Mouse (Mus musculus) embryonic facial prominence, embryonic 10.5 days (tissue): Measurements from ENCODE around the gene Ndufb10. TPM values are rescaled to one million over a fixed set of nuclear protein-coding genes. Genes with fewer than 3 reads are reported as not detected.
A peak's percentile ranks its signal among the peaks of the same experiment; 100 is the strongest.
"Not testable (repeated sequence)": the region's sequence is repeated elsewhere in the genome, so short reads cannot be mapped to it uniquely, and the experiment has no call there.

ENCODE experiments used
- DNase-seq: peaks from one replicate; pipeline ENCODE4 v3.0.0-alpha.2; 2017; ENCODE audit warnings: low spot score
- H3K27ac ChIP-seq: fragments of 300-500 bp; sonication (generic); replicated peaks from 2 replicates; pipeline ENCODE4 v1.5.1; 2016; ENCODE audit warnings: mild to moderate bottlenecking
- H3K27me3 ChIP-seq: fragments of 300-500 bp; sonication (generic); replicated peaks from 2 replicates; pipeline ENCODE4 v1.6.1; 2016; ENCODE audit warnings: low read depth, mild to moderate bottlenecking; ENCODE audit not compliant: poor library complexity, severe bottlenecking
- H3K36me3 ChIP-seq: fragments of 300-500 bp; sonication (generic); replicated peaks from 2 replicates; pipeline ENCODE4 v1.6.1; 2016; ENCODE audit warnings: mild to moderate bottlenecking, moderate library complexity
- H3K4me1 ChIP-seq: fragments of 300-500 bp; sonication (generic); 2 replicates; pipeline ENCODE4 v1.6.1; 2016
- H3K4me3 ChIP-seq: fragments of 300-500 bp; sonication (generic); 2 replicates; pipeline ENCODE4 v1.5.1; 2016; ENCODE audit warnings: mild to moderate bottlenecking, moderate library complexity
- H3K9me3 ChIP-seq: fragments of 300-500 bp; sonication (generic); 2 replicates; pipeline ENCODE4 v1.6.1; 2016; ENCODE audit warnings: mild to moderate bottlenecking
- WGBS: fragments of 180-500 bp; shearing (Covaris S2); methylation state at CpG from one replicate; pipeline ENCODE4 v1.1.7; 2016; 5-methylcytosine and 5-hydroxymethylcytosine counted together
- polyA plus RNA-seq: library from polyadenylated mRNA; unstranded; fragments of >200 nt; fragmentation: Nextera tagmentation; extraction: Ambion mirVana; gene quantifications from 2 replicates; pipeline ENCODE4 v1.2.1, GENCODE M21; 2016

The Ndufb10 gene
- polyA plus RNA-seq, 1 experiment from 2014 or later, result 199 TPM

DNA sequence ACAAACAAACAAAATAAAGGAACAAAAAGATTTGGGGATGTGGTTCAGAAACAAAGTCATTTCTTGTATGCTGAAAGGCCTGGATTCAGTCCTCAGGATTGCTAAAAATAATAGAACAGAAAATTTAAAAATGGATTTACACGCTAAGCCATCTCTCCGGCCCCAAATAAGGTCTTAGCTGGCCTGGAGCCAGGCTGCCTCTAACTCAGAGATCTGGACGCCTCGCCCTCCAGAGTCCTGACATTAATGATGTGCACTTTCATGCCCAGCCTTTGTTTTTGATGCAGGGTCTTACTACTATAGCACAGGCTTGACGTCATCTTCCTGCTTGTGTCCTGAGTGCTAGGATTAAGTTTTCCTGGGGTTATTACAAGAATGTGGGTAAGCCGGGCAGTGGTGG, 4.8 kb upstream of the Ndufb10 start:
- peaks cover 5% of the 10 kb centered on the region for H3K4me1 ChIP-seq
- no peak overlapping the region for H3K4me3 ChIP-seq
- no peak for DNase-seq
- no peaks in the 10 kb centered on the region for H3K9me3 ChIP-seq
- H3K36me3 ChIP-seq, result no peaks in the 10 kb centered on the region
- 90% methylated on average over 6 of the region's 6 CpGs for WGBS
- H3K27me3 ChIP-seq, result peaks cover 15% of the 10 kb centered on the region; the same call in 1 of the 2 replicates
- no peak overlapping the region for H3K27ac ChIP-seq

DNA sequence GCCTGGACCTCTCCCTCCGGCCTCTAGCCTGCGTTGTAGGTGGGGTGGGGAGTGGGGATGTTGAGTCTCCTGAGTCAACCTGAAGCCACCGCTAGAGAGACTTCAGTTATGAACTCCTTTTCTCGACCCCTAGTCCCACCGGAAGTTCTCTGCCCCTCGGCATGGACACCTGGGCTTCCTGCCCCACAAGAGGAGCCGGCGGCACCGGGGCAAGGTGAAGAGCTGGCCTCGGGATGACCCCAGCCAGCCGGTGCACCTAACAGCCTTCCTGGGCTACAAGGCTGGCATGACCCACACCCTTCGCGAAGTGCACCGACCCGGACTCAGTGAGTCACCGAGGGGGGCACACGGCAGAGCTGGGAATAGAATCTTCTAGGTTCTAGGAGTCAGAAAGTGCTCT, 3.9 kb upstream of the Ndufb10 start:
- 74% methylated on average over 17 of the region's 17 CpGs for WGBS
- Histone ChIP-seq H3K4me3 (no peak overlapping the region), H3K9me3 (no peaks in the 10 kb centered on the region), H3K4me1 (peaks cover 12% of the 10 kb centered on the region), H3K27me3 (0 out of 2 replicates have a peak, but pooled peaks cover 9% of the 10 kb centered on the region), H3K27ac (no peak overlapping the region), H3K36me3 (no peaks in the 10 kb centered on the region)
- DNase-seq, result no peak

DNA sequence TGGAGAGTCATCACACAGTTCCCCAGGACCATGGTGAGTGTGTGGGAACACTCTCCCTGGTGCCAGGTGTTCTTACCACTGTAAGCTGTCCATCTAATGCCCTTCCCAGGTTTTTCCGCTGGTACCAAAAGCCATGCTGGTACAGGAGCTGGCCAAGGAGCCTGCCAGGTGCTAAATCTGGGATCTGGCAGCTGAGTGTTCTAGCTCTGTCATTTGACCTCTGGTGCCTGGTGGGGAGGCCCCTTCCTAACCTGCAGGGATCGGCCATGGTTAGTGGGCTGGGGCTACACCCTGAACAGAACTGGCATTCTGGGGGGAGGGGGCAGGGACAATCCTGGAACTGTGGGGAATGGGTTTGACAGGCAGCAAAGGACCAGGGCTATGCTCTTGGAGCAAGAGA, 3.3 kb upstream of the Ndufb10 start, which contains the start of gene Rpl3l:
TSS of gene Rpl3l (plus strand) at position 203 of the 400 bp plus-strand sequence.
- 74% methylated on average over 2 of the region's 2 CpGs for WGBS
- DNase-seq, result no peak
- Histone ChIP-seq H3K4me3 (no peak within 1 kb of the TSS), H3K4me1 (peaks cover 17% of the 10 kb centered on the region), H3K27ac (no peak within 1 kb of the TSS), H3K27me3 (0 out of 2 replicates have a peak, but pooled peaks cover 8% of the 10 kb centered on the region), H3K9me3 (no peaks in the 10 kb centered on the region), H3K36me3 (peaks cover under 1% of the 10 kb centered on the region)

DNA sequence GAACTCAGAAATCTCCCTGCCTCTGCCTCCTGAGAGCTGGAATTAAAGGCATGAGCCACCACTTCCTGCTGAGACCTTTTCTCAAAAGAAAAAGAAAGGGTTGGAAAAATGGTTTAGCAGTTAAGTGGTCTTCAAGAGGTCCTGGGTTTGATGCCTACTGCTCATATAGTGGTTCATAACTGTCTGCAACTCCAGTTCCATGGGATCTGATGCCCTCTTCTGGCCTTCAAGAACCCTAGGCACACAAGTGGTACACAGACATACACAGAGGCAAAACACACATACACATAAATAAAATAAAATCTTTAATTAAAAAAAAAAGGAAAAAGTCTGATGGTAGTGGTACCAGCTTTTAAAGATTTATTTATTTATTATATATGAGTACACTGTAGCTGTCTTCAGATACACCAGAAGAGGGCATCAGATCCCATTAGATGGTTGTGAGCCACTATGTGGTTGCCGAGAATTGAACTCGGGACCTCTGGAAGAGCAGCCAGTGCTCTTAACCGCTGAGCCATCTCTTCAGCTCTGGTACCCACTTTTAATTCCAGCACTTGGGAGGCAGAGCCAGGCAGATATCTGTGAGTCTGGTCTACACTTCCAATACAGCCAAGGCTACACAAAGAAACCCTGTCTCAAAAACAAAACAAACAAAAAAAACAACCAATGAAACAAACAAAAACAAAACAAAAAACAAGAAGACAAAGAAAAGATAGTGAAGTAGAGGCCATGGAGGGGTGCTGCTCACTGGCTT, 1.5 kb upstream of the Ndufb10 start:
- Histone ChIP-seq H3K4me3 (no peak overlapping the region), H3K27ac (no peak overlapping the region), H3K36me3 (peaks cover 18% of the 10 kb centered on the region), H3K4me1 (peaks cover 32% of the 10 kb centered on the region), H3K27me3 (no peaks in the 10 kb centered on the region), H3K9me3 (no peaks in the 10 kb centered on the region)
- WGBS, result 71% methylated on average over 3 of the region's 3 CpGs
- no peak for DNase-seq

DNA sequence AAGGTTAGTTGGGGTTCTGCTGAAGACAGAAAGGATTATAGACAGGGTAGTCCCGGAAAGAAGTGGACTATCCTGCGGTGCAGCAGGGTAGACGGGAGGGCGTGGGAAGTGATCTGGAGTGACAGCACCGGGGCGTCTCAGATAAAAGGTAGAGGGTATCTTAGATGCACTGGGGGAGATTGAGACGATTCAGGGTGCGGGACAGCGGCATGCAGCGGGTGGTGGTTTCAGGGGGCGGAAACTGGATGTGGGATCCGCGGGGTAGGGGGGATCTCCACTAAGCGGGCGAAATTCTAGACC, 447 bp downstream of the Ndufb10 start:
- DNase-seq, result no peak
- peak overlapping the region; percentile 90 for H3K4me3 ChIP-seq
- peaks cover 22% of the 10 kb centered on the region for H3K36me3 ChIP-seq
- no peaks in the 10 kb centered on the region for H3K27me3 ChIP-seq
- peaks cover 34% of the 10 kb centered on the region for H3K4me1 ChIP-seq
- WGBS, result under 1% methylated on average over 15 of the region's 15 CpGs
- peak overlapping the region; percentile 86 for H3K27ac ChIP-seq
- no peaks in the 10 kb centered on the region for H3K9me3 ChIP-seq

DNA sequence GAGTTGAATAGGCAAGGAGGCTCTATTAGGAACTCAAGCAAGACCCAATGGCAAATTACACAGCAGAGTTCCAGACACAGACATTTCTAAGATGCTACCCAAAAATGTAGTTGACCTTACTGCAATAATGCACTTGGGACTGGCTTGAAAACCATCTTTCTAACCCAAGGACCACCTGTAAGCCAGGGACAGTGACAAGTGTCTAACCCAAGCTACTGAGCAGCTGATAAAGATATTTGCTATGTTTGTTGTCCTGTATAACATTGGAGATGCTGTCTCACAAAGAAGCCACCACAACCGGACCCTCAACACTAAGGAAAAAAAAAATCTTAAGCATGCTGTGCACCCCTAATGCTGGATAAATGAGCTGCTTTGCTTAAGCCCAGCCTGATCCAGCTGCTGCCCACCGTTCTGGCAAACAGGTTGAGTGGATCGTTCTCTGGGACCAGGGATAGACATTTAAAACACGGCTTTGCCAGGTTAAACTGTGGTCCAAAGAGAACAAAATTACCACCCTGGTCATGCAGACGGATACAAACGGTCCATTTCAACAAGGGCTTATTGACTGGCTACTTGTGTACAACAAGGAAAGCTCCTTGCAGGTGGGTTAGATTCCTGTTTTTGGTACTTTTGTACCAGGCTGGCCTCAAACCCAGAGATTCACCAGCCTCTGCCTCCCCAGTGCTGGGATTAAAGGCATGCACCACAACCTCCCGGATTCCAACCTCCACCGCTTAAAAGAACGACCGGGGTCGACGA, 977 bp downstream of the Ndufb10 start:
- Histone ChIP-seq H3K4me1 (peaks cover 40% of the 10 kb centered on the region), H3K27me3 (no peaks in the 10 kb centered on the region), H3K27ac (peak overlapping the region; percentile 86), H3K4me3 (peak overlapping the region; percentile 90), H3K9me3 (no peaks in the 10 kb centered on the region), H3K36me3 (peaks cover 27% of the 10 kb centered on the region)
- 6% methylated on average over 12 of the region's 12 CpGs for WGBS
- peak; percentile 25 for DNase-seq

DNA sequence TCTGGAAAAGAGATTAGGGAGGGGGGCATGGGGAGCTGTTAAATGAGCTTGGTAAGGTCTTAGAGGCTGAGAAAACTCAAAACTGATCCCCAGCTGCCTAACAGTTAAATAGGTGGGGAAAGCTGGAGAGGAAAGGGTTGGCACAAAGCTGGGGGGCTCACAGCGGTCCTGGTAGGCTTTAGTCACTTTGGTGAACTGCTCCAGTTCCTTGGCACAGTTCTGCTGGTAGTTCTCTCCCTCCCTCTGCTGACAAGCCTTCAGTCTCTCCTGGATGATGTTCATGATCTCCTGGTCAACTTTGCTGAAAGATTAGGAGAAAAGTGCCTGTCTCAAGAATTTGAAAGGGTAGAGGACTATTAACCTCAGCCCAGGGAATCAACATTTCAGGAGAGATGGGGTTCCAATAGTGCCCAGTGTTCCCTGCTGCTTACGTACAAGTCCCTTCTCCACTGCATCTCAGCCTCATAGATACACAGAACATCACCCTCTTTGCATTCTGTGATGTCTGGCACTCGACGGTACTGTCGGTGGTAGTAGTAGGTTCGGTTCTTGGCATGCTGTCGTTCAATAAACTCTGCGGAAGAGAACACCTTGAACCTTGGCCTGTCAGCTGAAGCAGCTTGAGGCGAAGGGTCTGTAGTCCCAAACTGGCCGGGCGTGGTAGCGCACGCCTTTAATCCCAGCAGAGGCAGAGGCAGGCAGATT, 1.9 kb downstream of the Ndufb10 start:
- DNase-seq, result peak; percentile 36
- H3K27me3 ChIP-seq, result no peaks in the 10 kb centered on the region
- H3K4me1 ChIP-seq, result peaks cover 40% of the 10 kb centered on the region
- H3K27ac ChIP-seq, result no peak overlapping the region
- peak overlapping the region; percentile 90 for H3K4me3 ChIP-seq
- H3K9me3 ChIP-seq, result no peaks in the 10 kb centered on the region
- WGBS, result 31% methylated on average over 13 of the region's 13 CpGs
- H3K36me3 ChIP-seq, result peaks cover 36% of the 10 kb centered on the region

DNA sequence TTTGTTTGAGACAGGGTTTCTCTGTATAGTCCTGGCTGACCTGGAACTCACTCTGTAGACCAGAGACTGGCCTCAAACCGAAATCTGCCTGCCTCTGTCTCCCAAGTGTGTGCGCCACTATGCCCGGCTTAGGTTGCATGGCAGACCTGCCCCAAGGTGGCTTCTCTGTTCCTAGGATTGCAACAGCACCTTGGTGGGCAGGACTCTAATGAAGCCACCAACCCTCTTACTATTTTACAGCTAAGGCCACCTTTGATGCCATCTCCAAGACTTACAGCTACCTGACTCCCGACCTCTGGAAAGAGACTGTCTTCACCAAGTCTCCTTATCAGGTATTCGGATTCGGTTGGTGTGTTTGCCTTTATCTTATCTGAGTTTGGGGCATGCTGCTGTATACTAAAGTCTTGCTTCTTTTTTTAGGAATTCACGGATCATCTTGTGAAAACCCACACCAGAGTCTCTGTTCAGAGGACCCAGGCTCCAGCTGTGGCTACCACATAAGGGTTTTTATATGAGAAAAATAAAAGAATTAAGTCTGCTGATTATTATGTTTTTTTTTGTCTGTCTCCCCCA, 2.8 kb downstream of the Ndufb10 start:
- H3K4me3 ChIP-seq, result peak overlapping the region; percentile 90
- DNase-seq, H3K9me3 ChIP-seq, H3K27me3 ChIP-seq: not testable (repeated sequence)
- peaks cover 45% of the 10 kb centered on the region for H3K36me3 ChIP-seq
- H3K27ac ChIP-seq, result 0 out of 2 replicates have a peak overlapping the region, but pooled peaks have one; percentile 40
- 67% methylated on average over 7 of the region's 7 CpGs for WGBS
- H3K4me1 ChIP-seq, result peaks cover 40% of the 10 kb centered on the region

DNA sequence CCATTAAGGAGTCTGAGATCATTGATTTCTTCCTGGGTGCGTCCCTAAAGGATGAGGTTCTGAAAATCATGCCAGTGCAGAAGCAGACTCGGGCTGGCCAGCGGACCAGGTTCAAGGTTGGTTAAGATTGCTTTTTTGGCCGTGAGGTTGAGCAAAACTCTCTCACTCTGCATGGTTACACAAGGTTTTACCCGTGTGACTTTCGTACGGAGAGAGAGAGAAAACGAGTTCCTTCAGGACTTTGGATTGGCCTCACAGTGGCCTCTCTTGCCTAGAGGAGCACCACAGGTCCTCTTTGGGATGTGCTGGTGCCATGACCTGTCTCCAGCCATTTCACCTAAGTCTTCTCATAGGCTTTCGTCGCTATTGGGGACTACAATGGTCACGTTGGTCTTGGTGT, 3.7 kb downstream of the Ndufb10 start:
- 2% methylated on average over 11 of the region's 11 CpGs for WGBS
- DNase-seq, H3K9me3 ChIP-seq, H3K27me3 ChIP-seq: not testable (repeated sequence)
- Histone ChIP-seq H3K27ac (peak overlapping the region; percentile 94), H3K36me3 (peaks cover 54% of the 10 kb centered on the region), H3K4me1 (peaks cover 40% of the 10 kb centered on the region), H3K4me3 (peak overlapping the region; percentile 90)

DNA sequence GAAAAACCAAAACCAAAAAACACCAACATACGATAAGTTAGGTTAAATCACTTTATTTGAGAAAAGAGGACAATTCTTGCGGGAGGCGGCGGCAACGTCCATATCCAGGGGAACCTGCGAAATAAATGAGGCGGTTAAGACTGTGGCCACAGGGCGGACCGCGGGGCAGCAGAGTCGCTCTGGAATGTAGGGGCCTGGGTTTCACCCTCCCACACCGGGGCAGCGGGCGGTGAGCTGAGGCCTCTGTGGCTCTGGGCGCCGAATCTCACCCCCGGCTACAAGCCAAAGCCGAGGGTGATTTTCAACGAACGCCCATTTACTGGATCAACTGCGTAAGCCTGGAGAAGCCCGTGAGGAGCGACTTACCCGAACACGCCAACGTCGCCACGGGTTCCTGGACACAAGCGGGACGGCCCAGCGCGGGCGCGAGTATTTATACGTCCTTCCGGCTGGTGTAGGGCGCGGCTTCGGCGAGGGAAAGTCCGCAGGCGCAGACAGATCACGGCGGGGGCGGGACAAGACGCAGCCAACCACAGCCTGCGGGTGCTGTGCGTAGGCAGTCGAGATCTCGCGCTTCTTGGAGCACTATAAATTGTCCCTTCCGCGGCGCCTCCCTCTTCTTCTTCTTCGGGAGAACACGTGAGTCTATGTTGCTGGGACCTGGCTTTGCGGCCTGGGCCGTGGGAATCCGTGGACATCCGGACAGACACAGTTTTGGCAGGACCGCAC, 4.6 kb downstream of the Ndufb10 start:
- DNase-seq, result peak; percentile 99
- Histone ChIP-seq H3K9me3 (no peaks in the 10 kb centered on the region), H3K4me3 (peak overlapping the region; percentile 90), H3K4me1 (peaks cover 40% of the 10 kb centered on the region), H3K36me3 (peaks cover 60% of the 10 kb centered on the region), H3K27ac (peak overlapping the region; percentile 94), H3K27me3 (no peaks in the 10 kb centered on the region)
- under 1% methylated on average over 61 of the region's 61 CpGs for WGBS

DNA sequence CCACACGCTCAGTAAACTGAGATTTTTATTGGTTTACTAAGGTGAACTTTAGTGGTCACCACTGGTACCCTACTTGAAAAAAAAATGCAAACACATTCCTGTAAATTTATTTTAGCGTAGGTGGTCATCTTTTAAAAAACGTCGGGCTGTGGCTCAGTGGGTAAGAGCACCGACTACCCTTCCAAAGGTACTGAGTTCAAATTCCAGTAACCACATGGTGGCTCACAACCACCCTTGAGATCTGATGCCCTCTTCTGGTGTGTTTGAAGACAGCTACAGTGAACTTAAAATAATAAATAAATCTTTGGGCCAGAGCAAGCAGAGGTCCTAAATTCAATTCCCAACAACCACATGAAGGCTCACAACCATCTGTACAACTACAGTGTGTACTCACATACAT, 5.3 kb downstream of the Ndufb10 start:
- Histone ChIP-seq H3K27ac (peak overlapping the region; percentile 94), H3K36me3 (peaks cover 60% of the 10 kb centered on the region), H3K4me3 (peak overlapping the region; percentile 90), H3K4me1 (peaks cover 35% of the 10 kb centered on the region)
- WGBS, result 62% methylated on average over 5 of the region's 5 CpGs
- DNase-seq, H3K9me3 ChIP-seq, H3K27me3 ChIP-seq: not testable (repeated sequence)

DNA sequence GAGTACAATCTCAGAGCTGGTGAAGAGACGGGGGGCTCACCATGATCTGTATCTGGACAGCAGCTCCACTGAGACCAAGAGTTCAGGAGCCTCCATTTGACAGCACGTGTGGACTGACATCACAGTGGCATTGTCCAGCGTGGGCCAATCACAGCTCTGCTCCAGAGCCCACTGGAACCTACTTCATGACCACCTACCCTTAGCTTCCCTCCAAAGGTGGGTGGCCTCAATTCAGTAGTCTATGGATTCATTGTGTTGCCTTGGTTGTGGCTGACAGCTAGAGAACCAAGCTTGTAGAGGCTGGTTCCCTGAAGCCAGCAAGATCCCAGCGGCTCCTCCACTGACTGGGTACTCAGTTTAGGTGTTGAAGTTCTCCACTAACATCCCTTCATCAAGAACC, 6.3 kb downstream of the Ndufb10 start, which contains the start of the genes Rnf151 and Rps2:
TSS of gene Rnf151 (minus strand) at position 121 of the 400 bp plus-strand sequence.
TSS of gene Rps2 (plus strand) at position 174 of the 400 bp plus-strand sequence.
- WGBS, result 79% methylated on average over 4 of the region's 4 CpGs
- H3K9me3 ChIP-seq, result no peaks in the 10 kb centered on the region
- peaks cover 60% of the 10 kb centered on the region for H3K36me3 ChIP-seq
- H3K27me3 ChIP-seq, result no peaks in the 10 kb centered on the region
- H3K27ac ChIP-seq, result peak within 1 kb of the TSS; percentile 94; the same call in 1 of the 2 replicates
- DNase-seq, result no peak
- H3K4me1 ChIP-seq, result peaks cover 25% of the 10 kb centered on the region
- peak within 1 kb of the TSS; percentile 90 for H3K4me3 ChIP-seq
